Mouse (Mus musculus) intestine, embryonic 14.5 days (tissue): ENCODE measurements around the gene Arid3a. TPM values are rescaled to one million over a fixed set of nuclear protein-coding genes. Genes with fewer than 3 reads are reported as not detected.
A peak's percentile ranks its signal among the peaks of the same experiment; 100 is the strongest.

Source experiments
- ATAC-seq: fragments of 200-750 bp; cut with Nextera tagmentation; replicated peaks from 2 replicates; pipeline ENCODE4 v1.8.0; 2017; ENCODE audit warnings: low read depth, moderate number of reproducible peaks, moderate TSS enrichment, moderate library complexity; ENCODE audit not compliant: low FRiP score, low TSS enrichment
- DNase-seq: peaks from one replicate; pipeline ENCODE4 v3.0.0-alpha.2; 2018; ENCODE audit warnings: low spot score
- H3K27ac ChIP-seq: fragments of 300-500 bp; sonication (generic); 2 replicates; pipeline ENCODE4 v1.5.1; 2014; ENCODE audit warnings: low read depth, mild to moderate bottlenecking, control low read depth
- H3K27me3 ChIP-seq: fragments of 300-500 bp; sonication (generic); replicated peaks from 2 replicates; pipeline ENCODE4 v1.6.1; 2014; ENCODE audit warnings: low read length, control low read depth; ENCODE audit not compliant: control insufficient read depth, insufficient read depth
- H3K36me3 ChIP-seq: fragments of 300-500 bp; sonication (generic); 2 replicates; pipeline ENCODE4 v1.6.1; 2014; ENCODE audit warnings: low read length, control low read depth; ENCODE audit not compliant: control insufficient read depth, insufficient read depth
- H3K4me1 ChIP-seq: fragments of 300-500 bp; sonication (generic); replicated peaks from 2 replicates; pipeline ENCODE4 v1.6.1; 2014; ENCODE audit warnings: low read length, control low read depth, mixed read lengths; ENCODE audit not compliant: control insufficient read depth, insufficient read depth
- H3K4me2 ChIP-seq: fragments of 300-500 bp; sonication (generic); 2 replicates; pipeline ENCODE4 v1.6.1; 2014; ENCODE audit warnings: low read length
- H3K4me3 ChIP-seq: fragments of 300-500 bp; sonication (generic); 2 replicates; pipeline ENCODE4 v1.5.1; 2014; ENCODE audit warnings: low read depth, low read length, control low read depth, mixed read lengths
- H3K9ac ChIP-seq: fragments of 300-500 bp; sonication (generic); 2 replicates; pipeline ENCODE4 v1.6.1; 2014; ENCODE audit warnings: mild to moderate bottlenecking, low read length
- H3K9me3 ChIP-seq: fragments of 300-500 bp; sonication (generic); 2 replicates; pipeline ENCODE4 v1.6.1; 2016; ENCODE audit warnings: low read length, control low read depth; ENCODE audit not compliant: control insufficient read depth
- WGBS: fragments of 180-500 bp; shearing (Covaris S2); extraction: QIAGEN DNeasy Blood & Tissue Kit; methylation state at CpG from one replicate; pipeline ENCODE4 v1.1.7; 2014; 5-methylcytosine and 5-hydroxymethylcytosine counted together
- polyA plus RNA-seq: library from polyadenylated mRNA; unstranded; fragments of >200 nt; fragmentation: Nextera tagmentation; extraction: Ambion mirVana; gene quantifications from 2 replicates; pipeline ENCODE4 v1.2.1, GENCODE M21; 2014

The Arid3a gene
- polyA plus RNA-seq, 1 experiment from 2014 or later = 14.4 TPM

DNA sequence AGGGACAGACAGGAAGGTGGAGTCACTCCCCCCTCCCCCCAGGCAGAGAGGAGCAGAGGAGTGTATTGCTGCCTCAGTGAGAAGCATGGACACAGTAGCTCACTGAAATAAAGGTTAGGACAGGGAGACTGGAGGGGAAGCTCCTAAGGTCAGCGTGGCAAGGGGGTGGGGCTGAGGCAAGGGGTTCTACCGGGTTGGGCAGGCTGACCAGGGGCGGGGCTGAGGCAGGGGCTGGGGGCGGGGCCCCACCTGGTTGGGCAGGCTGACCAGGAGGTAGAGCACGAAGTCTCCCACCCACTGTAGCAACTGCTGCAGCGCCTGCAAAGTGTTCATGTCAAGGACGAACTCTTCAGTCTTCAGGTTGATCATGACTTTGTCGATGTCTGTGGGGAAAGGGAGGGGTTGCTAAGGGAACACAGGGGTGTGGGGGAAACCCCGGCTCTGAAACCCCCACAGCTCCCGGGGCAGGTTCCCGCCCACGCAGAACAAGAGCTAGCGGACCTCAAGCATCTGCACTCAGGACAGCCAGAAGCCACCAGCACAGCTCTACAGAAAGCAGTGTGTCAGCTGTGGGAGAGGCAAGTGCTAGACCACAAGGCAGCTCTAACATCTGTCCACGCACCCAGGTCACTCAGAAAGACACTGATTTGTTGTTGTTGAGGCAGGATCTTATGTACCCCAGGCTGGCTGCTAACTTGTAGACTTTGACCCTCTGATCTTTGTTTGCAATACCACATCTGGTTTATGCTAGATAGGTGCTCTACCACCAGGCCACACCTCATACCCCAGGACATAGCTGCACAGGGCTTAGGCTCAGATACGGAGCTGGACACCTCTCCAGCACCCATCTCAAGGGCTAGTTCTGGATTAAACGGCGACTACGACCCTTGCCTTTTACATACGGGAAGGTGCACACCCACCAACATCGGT lies 29.3 kb upstream of the Arid3a start:
- Histone ChIP-seq H3K36me3 (peaks cover 56% of the 10 kb centered on the region), H3K9ac (no peak overlapping the region), H3K9me3 (no peaks in the 10 kb centered on the region), H3K4me3 (no peak overlapping the region), H3K4me1 (peaks cover 6% of the 10 kb centered on the region; the same call in 1 of the 2 replicates), H3K27me3 (no peaks in the 10 kb centered on the region), H3K27ac (no peak overlapping the region), H3K4me2 (no peak overlapping the region)
- 53% methylated on average over 20 of the region's 20 CpGs for WGBS
- DNase-seq (no peak), ATAC-seq (peak; percentile 18; the same call in 1 of the 2 replicates)

DNA sequence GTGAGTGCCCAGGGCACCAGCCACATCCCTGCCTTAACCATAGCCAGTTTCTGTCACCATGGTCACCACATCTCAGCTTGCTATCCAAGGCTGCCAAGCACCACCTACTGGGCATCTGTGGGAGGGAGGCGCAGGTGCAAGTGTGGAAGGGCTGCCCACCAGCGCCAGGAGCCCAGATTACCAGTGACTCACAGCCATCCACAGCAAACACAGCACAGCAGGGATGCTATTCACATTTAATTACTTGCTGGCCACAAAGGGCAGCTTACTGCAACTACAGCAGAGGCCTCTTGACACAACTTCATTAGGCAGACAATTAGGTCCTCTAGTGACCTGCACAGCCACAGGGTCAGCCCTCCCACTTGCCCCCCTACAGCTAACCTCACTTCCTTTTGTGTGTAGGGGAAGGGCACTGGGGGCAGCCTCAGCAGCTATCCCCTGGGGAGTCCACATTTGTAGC lies 25.9 kb upstream of the Arid3a start:
- H3K4me3 ChIP-seq = no peak overlapping the region
- DNase-seq (no peak), ATAC-seq (no peak)
- H3K36me3 ChIP-seq = peaks cover 70% of the 10 kb centered on the region
- 58% methylated on average over 2 of the region's 2 CpGs for WGBS
- peaks cover 6% of the 10 kb centered on the region; the same call in 1 of the 2 replicates for H3K4me1 ChIP-seq
- no peak overlapping the region for H3K4me2 ChIP-seq
- H3K27ac ChIP-seq = no peak overlapping the region
- H3K9me3 ChIP-seq = no peaks in the 10 kb centered on the region; the same call in 1 of the 2 replicates
- H3K27me3 ChIP-seq = no peaks in the 10 kb centered on the region
- H3K9ac ChIP-seq = no peak overlapping the region

DNA sequence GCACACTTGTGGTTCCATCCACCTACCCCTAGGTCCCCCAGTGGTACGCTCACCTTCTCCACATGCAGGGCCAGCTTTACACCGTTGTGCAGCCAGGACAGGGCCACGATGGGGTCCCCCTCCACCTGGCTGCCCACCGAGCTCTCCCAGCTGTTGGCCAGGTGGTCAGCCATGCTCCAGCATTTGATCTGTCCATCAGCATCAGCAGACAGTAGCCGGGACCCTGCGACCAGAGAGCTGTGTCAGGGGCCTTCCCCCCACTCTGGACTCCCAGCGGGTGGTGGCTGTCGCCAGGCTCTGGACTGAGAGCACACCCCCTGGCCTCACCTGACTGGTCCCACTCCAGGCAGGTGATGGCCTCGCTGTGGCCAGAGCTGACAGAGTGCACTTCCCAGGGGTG lies 20.1 kb upstream of the Arid3a start:
- ATAC-seq = no peak
- H3K4me2 ChIP-seq = no peak overlapping the region
- 94% methylated on average over 9 of the region's 9 CpGs for WGBS
- 0 out of 2 replicates have a peak, but pooled peaks cover 4% of the 10 kb centered on the region for H3K4me1 ChIP-seq
- peaks cover 60% of the 10 kb centered on the region for H3K36me3 ChIP-seq
- DNase-seq = no peak
- H3K9me3 ChIP-seq = no peaks in the 10 kb centered on the region; the same call in 1 of the 2 replicates
- H3K9ac ChIP-seq = no peak overlapping the region
- no peaks in the 10 kb centered on the region for H3K27me3 ChIP-seq
- no peak overlapping the region for H3K27ac ChIP-seq
- no peak overlapping the region for H3K4me3 ChIP-seq

DNA sequence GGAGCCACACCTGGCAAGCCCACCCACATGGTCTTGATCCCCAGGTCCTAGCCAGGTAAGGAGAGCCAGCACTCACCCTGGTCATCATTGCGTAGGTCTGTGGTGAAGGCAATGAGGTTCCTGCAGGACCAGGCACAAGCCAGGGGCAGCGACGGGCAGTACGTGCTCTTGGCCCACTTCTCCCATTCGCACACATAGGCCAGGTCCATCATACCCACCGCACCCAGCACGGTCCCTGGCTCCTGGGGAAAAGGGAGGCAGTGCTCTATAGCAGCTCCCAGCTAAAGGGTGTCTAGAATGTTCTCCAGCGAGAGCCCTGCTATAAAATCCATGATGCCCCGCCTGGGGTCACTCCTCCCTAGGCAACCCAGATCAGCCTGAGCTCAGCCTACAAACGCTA lies 19.4 kb upstream of the Arid3a start:
- ATAC-seq = no peak
- no peaks in the 10 kb centered on the region; the same call in 1 of the 2 replicates for H3K9me3 ChIP-seq
- WGBS = 89% methylated on average over 10 of the region's 10 CpGs
- no peak overlapping the region for H3K9ac ChIP-seq
- H3K4me1 ChIP-seq = 0 out of 2 replicates have a peak, but pooled peaks cover 4% of the 10 kb centered on the region
- DNase-seq = no peak
- no peaks in the 10 kb centered on the region for H3K27me3 ChIP-seq
- peaks cover 61% of the 10 kb centered on the region for H3K36me3 ChIP-seq
- no peak overlapping the region for H3K27ac ChIP-seq
- no peak overlapping the region for H3K4me2 ChIP-seq
- H3K4me3 ChIP-seq = no peak overlapping the region

DNA sequence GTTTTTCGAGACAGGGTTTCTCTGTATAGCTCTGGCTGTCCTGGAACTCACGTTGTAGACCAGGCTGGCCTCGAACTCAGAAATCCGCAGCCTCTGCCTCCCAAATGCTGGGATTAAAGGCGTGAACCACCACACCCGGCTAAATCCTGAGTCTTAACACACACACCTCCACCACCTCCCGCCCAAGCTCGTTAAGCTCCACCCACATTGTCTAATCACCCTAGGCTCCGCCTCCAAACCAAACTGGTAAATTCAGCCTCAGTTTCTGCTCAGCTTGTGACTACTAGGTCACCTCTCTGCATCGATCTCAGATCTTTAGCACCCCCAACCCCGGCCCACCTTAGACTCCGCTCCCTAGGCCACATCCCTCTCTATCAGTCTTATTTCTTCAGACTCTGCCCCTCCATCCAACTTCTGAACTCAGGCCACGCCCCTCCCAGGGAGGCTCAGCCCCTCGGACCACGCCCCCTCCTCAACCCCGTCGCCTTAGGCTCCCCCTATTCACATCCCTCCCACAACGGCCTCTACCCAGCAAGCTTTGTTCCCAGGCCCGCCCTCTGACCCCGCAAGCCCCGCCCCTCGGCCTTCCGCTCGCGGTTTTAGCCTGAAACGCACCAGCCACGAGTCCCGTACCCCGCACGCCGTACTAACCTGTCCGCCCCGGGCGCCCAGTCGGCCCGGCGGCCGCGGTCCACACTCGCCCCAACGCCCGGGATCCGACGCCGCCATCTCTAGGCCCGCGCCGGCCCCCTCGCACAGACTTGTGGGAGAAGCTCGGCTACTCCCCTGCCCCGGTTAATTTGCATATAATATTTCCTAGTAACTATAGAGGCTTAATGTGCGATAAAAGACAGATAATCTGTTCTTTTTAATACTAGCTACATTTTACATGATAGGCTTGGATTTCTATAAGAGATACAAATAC lies 18.4 kb upstream of the Arid3a start, which contains the start of gene Med16:
TSS of gene Med16 (minus strand) at position 757 of the 925 bp plus-strand sequence.
- ATAC-seq (peak; percentile 94), DNase-seq (peak; percentile 98)
- Histone ChIP-seq H3K4me1 (0 out of 2 replicates have a peak, but pooled peaks cover 4% of the 10 kb centered on the region), H3K36me3 (peaks cover 51% of the 10 kb centered on the region), H3K27ac (peak within 1 kb of the TSS; percentile 98), H3K4me2 (peak within 1 kb of the TSS; percentile 46), H3K4me3 (peak within 1 kb of the TSS; percentile 79), H3K9ac (peak within 1 kb of the TSS; percentile 95), H3K9me3 (no peaks in the 10 kb centered on the region; the same call in 1 of the 2 replicates), H3K27me3 (no peaks in the 10 kb centered on the region)
- under 1% methylated on average over 52 of the region's 52 CpGs for WGBS

- peak; percentile 82 for DNase-seq
- H3K9ac ChIP-seq = peak overlapping the region; percentile 95
- H3K36me3 ChIP-seq = peaks cover 48% of the 10 kb centered on the region
- H3K27ac ChIP-seq = peak overlapping the region; percentile 98
- 22% methylated on average over 14 of the region's 14 CpGs for WGBS
- peaks cover 5% of the 10 kb centered on the region; the same call in 1 of the 2 replicates for H3K4me1 ChIP-seq
- H3K27me3 ChIP-seq = no peaks in the 10 kb centered on the region
- peak; percentile 44; the same call in 1 of the 2 replicates for ATAC-seq
- peak overlapping the region; percentile 46 for H3K4me2 ChIP-seq
- peak overlapping the region; percentile 79 for H3K4me3 ChIP-seq
- no peaks in the 10 kb centered on the region; the same call in 1 of the 2 replicates for H3K9me3 ChIP-seq
These were observed 17.5 kb upstream of the Arid3a start for GRCm38 (mm10) chr10:79909092-79909922.

- Histone ChIP-seq H3K9ac (no peak within 1 kb of the TSS), H3K9me3 (no peaks in the 10 kb centered on the region), H3K36me3 (peaks cover 38% of the 10 kb centered on the region), H3K4me3 (no peak within 1 kb of the TSS), H3K27ac (no peak within 1 kb of the TSS), H3K4me2 (no peak within 1 kb of the TSS), H3K27me3 (no peaks in the 10 kb centered on the region), H3K4me1 (peaks cover 18% of the 10 kb centered on the region; the same call in 1 of the 2 replicates)
- ATAC-seq (no peak), DNase-seq (no peak)
- WGBS = 90% methylated on average over 4 of the region's 4 CpGs
These were observed 16.3 kb upstream of the Arid3a start, which contains the start of gene Gm26602 for GRCm38 (mm10) chr10:79910556-79910955. Gene Gm26602, plus strand, starts transcription at chr10:79910856.
